Mouse (Mus musculus) erythroblast, embryonic 14.5 days (primary cell): Measurements from ENCODE around the gene Pgap2. TPM values are rescaled to one million over a fixed set of nuclear protein-coding genes. Genes with fewer than 3 reads are reported as not detected.
A peak's percentile ranks its signal among the peaks of the same experiment; 100 is the strongest.

Source experiments
- H3K27me3 ChIP-seq: 2 replicates; pipeline ENCODE4 v1.6.1; 2012; ENCODE audit warnings: inconsistent platforms; ENCODE audit not compliant: control insufficient read depth
- H3K36me3 ChIP-seq: 2 replicates; pipeline ENCODE4 v1.6.1; 2012; ENCODE audit warnings: mild to moderate bottlenecking, inconsistent platforms; ENCODE audit not compliant: control insufficient read depth
- H3K4me1 ChIP-seq: 2 replicates; pipeline ENCODE4 v1.6.1; 2012; ENCODE audit warnings: inconsistent platforms; ENCODE audit not compliant: control insufficient read depth
- H3K4me3 ChIP-seq: replicated peaks from 2 replicates; pipeline ENCODE3; 2012; ENCODE audit warnings: moderate library complexity, mild to moderate bottlenecking, inconsistent platforms
- H3K9me3 ChIP-seq: 2 replicates; pipeline ENCODE4 v1.6.1; 2012; ENCODE audit warnings: low read length, inconsistent platforms, mixed read lengths; ENCODE audit not compliant: control insufficient read depth
- GATA1 ChIP-seq: IDR thresholded peaks from 2 replicates; pipeline ENCODE4 v1.6.1; 2012; ENCODE audit warnings: low read length, inconsistent platforms, mixed read lengths
- TAL1 ChIP-seq: IDR thresholded peaks from 3 replicates; pipeline ENCODE4 v1.6.1; 2012; ENCODE audit warnings: low read length, inconsistent platforms, mixed read lengths
- polyA plus RNA-seq: library from polyadenylated mRNA; stranded (reverse); fragments of >175 nt; gene quantifications from 2 replicates; pipeline ENCODE4 v1.2.3, GENCODE M21; 2012

Gene Pgap2
- polyA plus RNA-seq, 1 experiment = 0.14 TPM

DNA sequence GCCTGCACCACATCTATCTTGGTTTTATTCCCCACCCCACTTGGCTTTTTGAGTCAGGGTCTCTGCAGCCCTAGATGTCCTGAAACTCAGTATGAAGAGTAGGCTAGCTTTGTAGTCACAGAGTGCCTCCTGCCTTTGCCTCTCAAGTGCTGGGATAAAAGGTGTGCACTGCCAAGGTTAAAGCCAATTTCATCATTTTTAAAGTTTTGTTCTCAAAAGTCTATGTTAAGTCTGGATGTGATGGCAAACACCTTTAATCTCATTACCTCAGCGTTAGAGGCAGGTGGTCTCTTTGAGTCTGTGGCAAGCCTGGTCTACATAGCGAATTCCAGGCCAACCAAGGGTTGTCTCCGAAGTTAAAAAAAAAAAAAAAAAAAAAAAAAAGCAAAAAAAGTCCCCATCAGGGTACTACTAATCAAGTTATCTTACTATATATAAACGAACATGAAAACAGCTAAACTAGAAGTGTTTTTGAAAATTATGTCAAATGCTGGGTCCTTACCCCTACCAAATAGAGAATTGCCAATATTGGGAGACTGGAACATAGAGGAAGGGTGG lies 1.1 kb upstream of the Pgap2 start:
- Histone ChIP-seq H3K4me1 (peaks cover 63% of the 10 kb centered on the region), H3K4me3 (peak overlapping the region; percentile 99), H3K9me3 (no peaks in the 10 kb centered on the region), H3K36me3 (peaks cover 26% of the 10 kb centered on the region), H3K27me3 (no peaks in the 10 kb centered on the region)
- TF ChIP-seq GATA1 (no peak), TAL1 (no peak)

DNA sequence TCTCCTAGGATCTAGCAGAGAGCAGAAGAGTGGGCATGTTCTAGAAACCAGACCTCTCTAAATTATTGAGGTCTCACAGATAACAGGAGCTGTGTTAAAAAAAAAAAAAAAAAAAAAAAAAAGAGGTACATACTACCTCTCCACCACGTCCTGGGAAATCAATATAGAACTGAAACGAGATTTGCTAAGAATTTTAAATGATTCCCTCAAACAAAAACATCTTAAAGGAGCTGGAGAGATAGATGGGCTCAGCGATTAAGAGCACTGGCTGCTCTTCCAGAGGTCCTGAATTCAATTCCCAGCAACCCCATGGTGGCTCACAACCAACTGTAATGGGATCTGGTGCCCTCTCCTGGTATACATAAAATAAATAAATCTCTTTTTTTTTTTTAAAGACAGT lies 1.1 kb downstream of the Pgap2 start:
- no peaks in the 10 kb centered on the region for H3K27me3 ChIP-seq
- H3K4me3 ChIP-seq = peak overlapping the region; percentile 99
- no peak for TF ChIP-seq GATA1
- no peak for TF ChIP-seq TAL1
- peaks cover 16% of the 10 kb centered on the region for H3K36me3 ChIP-seq
- H3K4me1 ChIP-seq = peaks cover 43% of the 10 kb centered on the region
- H3K9me3 ChIP-seq = no peaks in the 10 kb centered on the region

DNA sequence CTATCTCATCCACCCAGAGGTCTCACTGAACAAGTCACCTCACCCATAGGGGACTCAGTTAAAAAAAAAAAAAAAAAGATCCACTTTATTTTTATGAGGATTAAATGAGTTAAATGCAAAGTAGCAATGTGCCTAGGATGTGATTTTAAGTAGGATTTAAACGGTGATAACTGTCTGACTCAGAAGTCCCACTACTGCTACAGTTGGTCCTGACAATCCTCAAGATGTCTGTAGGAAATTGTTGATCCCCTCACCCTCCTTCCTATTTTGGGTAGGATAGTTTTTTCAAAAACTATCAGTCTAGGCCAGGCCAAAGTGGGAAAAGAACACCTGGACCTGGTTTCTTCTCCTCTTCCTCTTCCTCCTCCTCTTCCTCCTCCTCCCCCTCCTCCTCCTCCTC lies 11.9 kb downstream of the Pgap2 start:
- H3K27me3 ChIP-seq = no peaks in the 10 kb centered on the region
- H3K36me3 ChIP-seq = no peaks in the 10 kb centered on the region; the same call in 1 of the 2 replicates
- H3K9me3 ChIP-seq = no peaks in the 10 kb centered on the region
- no peak overlapping the region for H3K4me3 ChIP-seq
- TF ChIP-seq TAL1 (no peak), GATA1 (no peak)
- H3K4me1 ChIP-seq = peaks cover 14% of the 10 kb centered on the region

- Histone ChIP-seq H3K4me1 (peaks cover 11% of the 10 kb centered on the region), H3K27me3 (no peaks in the 10 kb centered on the region), H3K36me3 (no peaks in the 10 kb centered on the region; the same call in 1 of the 2 replicates), H3K9me3 (no peaks in the 10 kb centered on the region), H3K4me3 (peak overlapping the region; percentile 69)
- TF ChIP-seq GATA1 (no peak), TAL1 (no peak)
Observed at GRCm38 (mm10) chr7:102222336-102222735, 12.3 kb downstream of the Pgap2 start.

- TF ChIP-seq GATA1 (no peak), TAL1 (no peak)
- no peaks in the 10 kb centered on the region for H3K9me3 ChIP-seq
- H3K4me1 ChIP-seq = peaks cover 11% of the 10 kb centered on the region
- peak overlapping the region; percentile 69 for H3K4me3 ChIP-seq
- no peaks in the 10 kb centered on the region for H3K27me3 ChIP-seq
- no peaks in the 10 kb centered on the region; the same call in 1 of the 2 replicates for H3K36me3 ChIP-seq
Observed at GRCm38 (mm10) chr7:102222830-102223556, 13.0 kb downstream of the Pgap2 start.

DNA sequence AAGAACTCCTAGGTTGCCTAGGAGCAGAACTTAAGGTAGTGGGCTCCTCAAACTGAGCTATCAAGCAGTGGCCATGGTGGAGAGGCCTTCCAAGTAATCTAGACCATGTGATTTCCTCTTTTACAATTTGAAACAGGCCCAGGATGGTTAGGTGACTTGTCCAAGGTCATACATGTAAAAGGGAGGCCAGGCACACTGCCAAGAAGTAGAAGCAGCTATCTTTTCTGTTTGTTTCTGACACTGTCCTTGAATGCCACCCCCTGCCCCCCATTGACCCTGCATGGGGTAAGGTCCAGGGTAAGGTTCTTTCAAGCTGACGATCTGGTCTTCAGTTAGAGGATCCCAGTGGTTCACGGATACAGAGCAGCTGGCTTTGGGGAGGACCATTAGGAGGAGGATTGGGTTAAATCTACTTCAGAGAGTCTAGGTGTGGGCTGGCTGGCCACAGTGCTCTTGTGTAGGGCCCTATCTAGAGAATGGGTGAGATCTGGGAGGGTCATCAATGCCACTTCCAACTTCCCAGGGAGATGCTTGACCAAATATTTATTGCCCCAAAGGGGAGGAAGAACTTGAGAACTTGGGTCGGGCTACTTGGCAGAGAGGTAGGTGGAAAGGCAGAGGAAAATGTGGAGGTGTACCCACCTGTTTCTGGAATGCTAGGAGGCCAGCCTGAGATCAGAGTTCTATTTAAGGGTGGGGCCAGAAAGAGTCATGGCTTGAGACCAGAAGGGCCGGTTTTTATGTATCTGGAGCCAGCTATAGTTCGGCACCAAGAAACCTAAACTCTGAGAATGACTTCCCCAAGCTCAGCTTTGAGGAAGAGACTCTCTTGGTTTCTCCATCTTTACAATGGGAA lies 14.1 kb downstream of the Pgap2 start:
- no peaks in the 10 kb centered on the region for H3K27me3 ChIP-seq
- no peaks in the 10 kb centered on the region; the same call in 1 of the 2 replicates for H3K36me3 ChIP-seq
- H3K4me3 ChIP-seq = no peak overlapping the region
- H3K9me3 ChIP-seq = no peaks in the 10 kb centered on the region
- H3K4me1 ChIP-seq = peaks cover 11% of the 10 kb centered on the region
- no peak for TF ChIP-seq GATA1
- TF ChIP-seq TAL1 = no peak

DNA sequence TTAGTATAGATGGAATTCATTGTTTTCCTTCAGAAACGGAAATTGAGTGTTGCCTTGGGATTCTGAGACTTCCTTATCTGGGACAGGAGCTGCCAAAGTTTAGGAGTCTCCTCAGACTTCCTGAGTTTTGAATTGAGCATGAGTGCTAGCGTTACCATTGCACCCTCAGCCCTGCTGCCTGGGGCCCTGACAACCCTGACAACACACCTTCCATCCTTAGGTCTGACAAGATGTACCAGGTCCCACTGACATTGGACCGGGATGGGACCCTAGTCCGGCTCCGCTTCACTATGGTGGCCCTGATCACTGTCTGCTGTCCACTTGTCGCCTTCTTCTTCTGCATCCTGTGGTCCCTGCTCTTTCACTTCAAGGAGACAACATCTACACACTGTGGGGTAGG lies 16.0 kb downstream of the Pgap2 start:
- TF ChIP-seq TAL1 (no peak), GATA1 (no peak)
- H3K27me3 ChIP-seq = no peaks in the 10 kb centered on the region
- no peak overlapping the region for H3K4me3 ChIP-seq
- no peaks in the 10 kb centered on the region for H3K9me3 ChIP-seq
- peaks cover 11% of the 10 kb centered on the region for H3K4me1 ChIP-seq
- H3K36me3 ChIP-seq = no peaks in the 10 kb centered on the region; the same call in 1 of the 2 replicates

DNA sequence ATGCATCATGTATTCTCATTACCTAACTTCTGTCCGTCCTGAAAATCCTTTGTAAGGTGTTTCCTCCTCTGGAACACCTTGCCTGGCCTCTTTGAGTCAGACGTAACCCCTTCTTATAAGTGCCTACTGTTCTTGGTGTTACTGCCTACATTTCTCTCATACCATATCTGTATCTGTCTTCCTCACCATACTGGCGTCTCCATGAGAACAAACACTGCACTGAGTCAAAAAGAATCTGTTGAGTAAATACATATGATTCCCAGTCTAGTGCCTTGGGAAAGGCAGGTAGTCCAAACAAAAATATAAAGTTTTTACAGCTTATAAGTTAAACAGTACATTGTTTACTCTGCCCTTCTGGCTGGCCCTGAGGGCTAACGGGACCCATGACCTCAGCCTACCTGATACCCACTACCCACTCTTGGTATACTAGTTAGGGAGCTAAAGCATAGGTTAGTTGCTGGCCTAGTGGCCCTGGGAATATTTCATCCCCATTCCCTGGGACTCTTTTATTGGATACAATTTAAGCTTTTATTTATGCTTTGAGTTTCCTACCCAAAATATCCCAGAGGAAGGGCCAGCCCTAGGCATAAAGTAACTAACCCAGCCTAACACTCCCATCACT lies 18.2 kb downstream of the Pgap2 start:
- Histone ChIP-seq H3K36me3 (no peaks in the 10 kb centered on the region; the same call in 1 of the 2 replicates), H3K4me3 (no peak overlapping the region), H3K4me1 (peaks cover 3% of the 10 kb centered on the region), H3K9me3 (no peaks in the 10 kb centered on the region), H3K27me3 (no peaks in the 10 kb centered on the region)
- TF ChIP-seq GATA1 = no peak
- no peak for TF ChIP-seq TAL1

- H3K36me3 ChIP-seq = no peaks in the 10 kb centered on the region; the same call in 1 of the 2 replicates
- no peak for TF ChIP-seq TAL1
- TF ChIP-seq GATA1 = no peak
Observed at GRCm38 (mm10) chr7:102229814-102230213, 19.8 kb downstream of the Pgap2 start.

More at GRCm38 (mm10) chr7:102229814-102230213, 19.8 kb downstream of the Pgap2 start:
- no peaks in the 10 kb centered on the region for H3K27me3 ChIP-seq
- H3K4me1 ChIP-seq = peaks cover 2% of the 10 kb centered on the region; the same call in 1 of the 2 replicates
- H3K4me3 ChIP-seq = no peak overlapping the region
- no peaks in the 10 kb centered on the region for H3K9me3 ChIP-seq
